Mouse (Mus musculus) limb, embryonic 13.5 days (tissue): ENCODE measurements around the gene Medag. TPM values are rescaled to one million over a fixed set of nuclear protein-coding genes. Genes with fewer than 3 reads are reported as not detected.

ENCODE experiments used
- ATAC-seq: fragments of 200-750 bp; cut with Nextera tagmentation; 2 replicates; pipeline ENCODE4 v1.8.0; 2017; ENCODE audit warnings: low read depth, moderate number of reproducible peaks, moderate TSS enrichment; ENCODE audit not compliant: low FRiP score
- H3K27ac ChIP-seq: fragments of 300-500 bp; sonication (generic); 2 replicates; pipeline ENCODE4 v1.5.1; 2015; ENCODE audit warnings: inconsistent platforms, mild to moderate bottlenecking, moderate library complexity
- H3K27me3 ChIP-seq: fragments of 300-500 bp; sonication (generic); 2 replicates; pipeline ENCODE4 v1.6.1; 2015; ENCODE audit warnings: mild to moderate bottlenecking, inconsistent platforms
- H3K36me3 ChIP-seq: fragments of 300-500 bp; sonication (generic); 2 replicates; pipeline ENCODE4 v1.6.1; 2015; ENCODE audit warnings: inconsistent platforms, mild to moderate bottlenecking, moderate library complexity
- H3K4me1 ChIP-seq: fragments of 300-500 bp; sonication (generic); 2 replicates; pipeline ENCODE4 v1.6.1; 2015; ENCODE audit warnings: inconsistent platforms
- H3K4me2 ChIP-seq: fragments of 300-500 bp; sonication (generic); replicated peaks from 2 replicates; pipeline ENCODE4 v1.6.1; 2015; ENCODE audit warnings: inconsistent platforms, mild to moderate bottlenecking, moderate library complexity
- H3K4me3 ChIP-seq: fragments of 300-500 bp; sonication (generic); 2 replicates; pipeline ENCODE4 v1.5.1; 2015; ENCODE audit warnings: moderate library complexity, mild to moderate bottlenecking, inconsistent platforms
- H3K9ac ChIP-seq: fragments of 300-500 bp; sonication (generic); 2 replicates; pipeline ENCODE4 v1.6.1; 2015; ENCODE audit warnings: mild to moderate bottlenecking, inconsistent platforms
- H3K9me3 ChIP-seq: fragments of 300-500 bp; sonication (generic); 2 replicates; pipeline ENCODE4 v1.6.1; 2016; ENCODE audit warnings: inconsistent platforms
- WGBS: fragments of 180-500 bp; shearing (Covaris S2); methylation state at CpG from one replicate; pipeline ENCODE4 v1.1.7; 2015; 5-methylcytosine and 5-hydroxymethylcytosine counted together
- polyA plus RNA-seq: library from polyadenylated mRNA; unstranded; fragments of >200 nt; fragmentation: Nextera tagmentation; extraction: Ambion mirVana; gene quantifications from 2 replicates; pipeline ENCODE4 v1.2.1, GENCODE M21; 2015

Gene Medag
- polyA plus RNA-seq, 1 experiment from 2014 or later, result 1.5 TPM

GRCm38 (mm10) chr5:149412194-149412575, 636 bp downstream of the Medag start:
- WGBS, result 40% methylated on average over 11 of the region's 11 CpGs
- Histone ChIP-seq H3K36me3 (no peaks in the 10 kb centered on the region), H3K9me3 (peaks cover 3% of the 10 kb centered on the region; the same call in 1 of the 2 replicates), H3K9ac (peak overlapping the region; percentile 70), H3K4me3 (peak overlapping the region; percentile 44), H3K4me1 (peaks cover 17% of the 10 kb centered on the region), H3K27ac (no peak overlapping the region), H3K4me2 (peak overlapping the region; percentile 83), H3K27me3 (peaks cover 24% of the 10 kb centered on the region)
- ATAC-seq, result no peak

- H3K4me3 ChIP-seq, result no peak overlapping the region
- no peaks in the 10 kb centered on the region for H3K36me3 ChIP-seq
- no peak overlapping the region for H3K9ac ChIP-seq
- no peak for ATAC-seq
- H3K27me3 ChIP-seq, result peaks cover 24% of the 10 kb centered on the region
- H3K9me3 ChIP-seq, result peaks cover 3% of the 10 kb centered on the region; the same call in 1 of the 2 replicates
- H3K4me2 ChIP-seq, result peak overlapping the region; percentile 83
- H3K27ac ChIP-seq, result no peak overlapping the region
- 91% methylated on average over 10 of the region's 10 CpGs for WGBS
- H3K4me1 ChIP-seq, result peaks cover 17% of the 10 kb centered on the region
Observed at GRCm38 (mm10) chr5:149412671-149413070, 1.1 kb downstream of the Medag start.

GRCm38 (mm10) chr5:149414369-149415167, 3.0 kb downstream of the Medag start:
- peaks cover 3% of the 10 kb centered on the region; the same call in 1 of the 2 replicates for H3K9me3 ChIP-seq
- H3K36me3 ChIP-seq, result no peaks in the 10 kb centered on the region
- H3K4me3 ChIP-seq, result no peak overlapping the region
- H3K4me1 ChIP-seq, result peaks cover 17% of the 10 kb centered on the region
- H3K4me2 ChIP-seq, result no peak overlapping the region
- peaks cover 24% of the 10 kb centered on the region for H3K27me3 ChIP-seq
- no peak for ATAC-seq
- H3K9ac ChIP-seq, result no peak overlapping the region
- 80% methylated on average over 9 of the region's 9 CpGs for whole genome bisulfite sequencing
- H3K27ac ChIP-seq, result no peak overlapping the region

- no peak for ATAC-seq
- Histone ChIP-seq H3K27ac (no peak overlapping the region), H3K4me2 (no peak overlapping the region), H3K9me3 (no peaks in the 10 kb centered on the region), H3K9ac (no peak overlapping the region), H3K4me3 (no peak overlapping the region), H3K27me3 (peaks cover 9% of the 10 kb centered on the region), H3K36me3 (no peaks in the 10 kb centered on the region), H3K4me1 (no peaks in the 10 kb centered on the region)
- 89% methylated on average over 4 of the region's 4 CpGs for WGBS
Observed at GRCm38 (mm10) chr5:149417381-149417780, 5.8 kb downstream of the Medag start.

GRCm38 (mm10) chr5:149426525-149426924, 15.0 kb downstream of the Medag start:
- Histone ChIP-seq H3K4me2 (no peak overlapping the region), H3K9me3 (no peaks in the 10 kb centered on the region)
- 86% methylated on average over 3 of the region's 3 CpGs for WGBS

GRCm38 (mm10) chr5:149427277-149428060, 15.9 kb downstream of the Medag start:
- no peak overlapping the region for H3K4me2 ChIP-seq
- no peak overlapping the region for H3K27ac ChIP-seq
- no peak overlapping the region for H3K4me3 ChIP-seq
- H3K9ac ChIP-seq, result no peak overlapping the region
- H3K27me3 ChIP-seq, result no peaks in the 10 kb centered on the region
- no peak for ATAC-seq
- WGBS, result 86% methylated on average over 8 of the region's 8 CpGs
- H3K9me3 ChIP-seq, result no peaks in the 10 kb centered on the region
- no peaks in the 10 kb centered on the region for H3K36me3 ChIP-seq
- peaks cover 14% of the 10 kb centered on the region for H3K4me1 ChIP-seq

More at GRCm38 (mm10) chr5:149426525-149426924, 15.0 kb downstream of the Medag start:
- ATAC-seq, result no peak
- H3K36me3 ChIP-seq, result no peaks in the 10 kb centered on the region
- H3K27me3 ChIP-seq, result no peaks in the 10 kb centered on the region
- H3K4me1 ChIP-seq, result peaks cover 14% of the 10 kb centered on the region
- no peak overlapping the region for H3K27ac ChIP-seq
- no peak overlapping the region for H3K9ac ChIP-seq
- H3K4me3 ChIP-seq, result no peak overlapping the region

GRCm38 (mm10) chr5:149428347-149428746, 16.8 kb downstream of the Medag start:
- Histone ChIP-seq H3K27me3 (no peaks in the 10 kb centered on the region), H3K36me3 (no peaks in the 10 kb centered on the region), H3K4me2 (peak overlapping the region; percentile 45), H3K27ac (peak overlapping the region; percentile 63), H3K4me1 (peaks cover 14% of the 10 kb centered on the region), H3K9me3 (no peaks in the 10 kb centered on the region), H3K4me3 (no peak overlapping the region), H3K9ac (0 out of 2 replicates have a peak overlapping the region, but pooled peaks have one; percentile 25)
- peak; percentile 80 for ATAC-seq
- WGBS, result 3% methylated on average over 6 of the region's 6 CpGs

- Histone ChIP-seq H3K9me3 (no peaks in the 10 kb centered on the region), H3K27ac (peak overlapping the region; percentile 63; the same call in 1 of the 2 replicates), H3K4me3 (no peak overlapping the region), H3K36me3 (no peaks in the 10 kb centered on the region), H3K4me2 (no peak overlapping the region), H3K9ac (0 out of 2 replicates have a peak overlapping the region, but pooled peaks have one; percentile 25), H3K4me1 (peaks cover 18% of the 10 kb centered on the region), H3K27me3 (no peaks in the 10 kb centered on the region)
- 34% methylated on average over 2 of the region's 2 CpGs for WGBS
- peak; percentile 60; the same call in 1 of the 2 replicates for ATAC-seq
Observed at GRCm38 (mm10) chr5:149428810-149429255, 17.3 kb downstream of the Medag start.

GRCm38 (mm10) chr5:149429541-149429940, 18.0 kb downstream of the Medag start:
- Histone ChIP-seq H3K27me3 (no peaks in the 10 kb centered on the region), H3K36me3 (no peaks in the 10 kb centered on the region), H3K4me2 (no peak overlapping the region), H3K4me1 (peaks cover 25% of the 10 kb centered on the region), H3K9me3 (no peaks in the 10 kb centered on the region), H3K9ac (no peak overlapping the region), H3K4me3 (no peak overlapping the region), H3K27ac (0 out of 2 replicates have a peak overlapping the region, but pooled peaks have one; percentile 63)
- ATAC-seq, result no peak
- WGBS, result 81% methylated on average over 4 of the region's 4 CpGs

- H3K4me1 ChIP-seq, result peaks cover 26% of the 10 kb centered on the region
- no peak for ATAC-seq
- no peak overlapping the region for H3K4me2 ChIP-seq
- 82% methylated on average over 3 of the region's 3 CpGs for WGBS
- no peak overlapping the region for H3K4me3 ChIP-seq
- H3K36me3 ChIP-seq, result no peaks in the 10 kb centered on the region
- no peak overlapping the region for H3K9ac ChIP-seq
- no peak overlapping the region for H3K27ac ChIP-seq
- no peaks in the 10 kb centered on the region for H3K9me3 ChIP-seq
- no peaks in the 10 kb centered on the region for H3K27me3 ChIP-seq
Observed at GRCm38 (mm10) chr5:149430943-149431342, 19.4 kb downstream of the Medag start.

- Histone ChIP-seq H3K4me2 (no peak overlapping the region), H3K9ac (no peak overlapping the region), H3K27me3 (no peaks in the 10 kb centered on the region), H3K36me3 (no peaks in the 10 kb centered on the region), H3K4me1 (peaks cover 19% of the 10 kb centered on the region), H3K4me3 (no peak overlapping the region), H3K27ac (no peak overlapping the region), H3K9me3 (no peaks in the 10 kb centered on the region)
- WGBS, result 61% methylated on average over 7 of the region's 7 CpGs
- no peak for ATAC-seq
Observed at GRCm38 (mm10) chr5:149433618-149434017, 22.1 kb downstream of the Medag start.

GRCm38 (mm10) chr5:149434141-149434690, 22.7 kb downstream of the Medag start:
- Histone ChIP-seq H3K4me1 (peaks cover 15% of the 10 kb centered on the region), H3K9ac (no peak overlapping the region), H3K36me3 (no peaks in the 10 kb centered on the region), H3K4me2 (no peak overlapping the region), H3K9me3 (no peaks in the 10 kb centered on the region), H3K4me3 (no peak overlapping the region), H3K27ac (no peak overlapping the region), H3K27me3 (no peaks in the 10 kb centered on the region)
- WGBS, result 28% methylated on average over 8 of the region's 9 CpGs
- ATAC-seq, result no peak
